Mouse (Mus musculus) C2C12 (cell line): Measurements from ENCODE around the gene Klf12. TPM values are rescaled to one million over a fixed set of nuclear protein-coding genes. Genes with fewer than 3 reads are reported as not detected.

Source experiments
- H3K27me3 ChIP-seq: one replicate; pipeline ENCODE4 v1.6.1; 2011; ENCODE audit not compliant: control insufficient read depth, insufficient read depth, insufficient read length
- H3K36me3 ChIP-seq: one replicate; pipeline ENCODE4 v1.6.1; 2011; ENCODE audit not compliant: control insufficient read depth, insufficient read depth
- H3K4me3 ChIP-seq: one replicate; pipeline ENCODE4 v1.5.1; 2011; ENCODE audit warnings: mild to moderate bottlenecking, control low read depth; ENCODE audit not compliant: poor library complexity, insufficient read depth, severe bottlenecking
- H3K79me2 ChIP-seq: one replicate; pipeline ENCODE4 v1.6.1; 2011; ENCODE audit not compliant: control insufficient read depth, insufficient read depth
- H3K79me3 ChIP-seq: one replicate; pipeline ENCODE4 v1.6.1; 2011; ENCODE audit warnings: low read depth, control low read depth
- H3ac ChIP-seq: one replicate; pipeline ENCODE3; 2011; ENCODE audit warnings: low read depth; ENCODE audit not compliant: control insufficient read depth, insufficient read length
- CEBPB ChIP-seq: IDR thresholded peaks from one replicate; pipeline ENCODE4 v1.6.1; 2011; ENCODE audit warnings: low read depth, mild to moderate bottlenecking, control low read depth, moderate library complexity
- CTCF ChIP-seq: IDR thresholded peaks from one replicate; pipeline ENCODE4 v1.5.1; 2011; ENCODE audit not compliant: control insufficient read depth, insufficient read depth, insufficient read length
- FOSL1 ChIP-seq: IDR thresholded peaks from one replicate; pipeline ENCODE4 v1.8.0; 2011; ENCODE audit warnings: mild to moderate bottlenecking, low read length; ENCODE audit not compliant: poor library complexity, insufficient read depth, severe bottlenecking
- MAX ChIP-seq: IDR thresholded peaks from one replicate; pipeline ENCODE4 v1.6.1; 2011; ENCODE audit warnings: mild to moderate bottlenecking, control low read depth
- MYOD1 ChIP-seq: IDR thresholded peaks from one replicate; pipeline ENCODE4 v1.6.1; 2011; ENCODE audit warnings: low read depth; ENCODE audit not compliant: control insufficient read depth, insufficient read length
- MYOG ChIP-seq: IDR thresholded peaks from one replicate; pipeline ENCODE4 v1.6.1; 2011; ENCODE audit not compliant: control insufficient read depth, insufficient read length; ENCODE audit errors: extremely low read depth
- USF1 ChIP-seq: IDR thresholded peaks from one replicate; pipeline ENCODE4 v1.6.1; 2011; ENCODE audit warnings: low read depth, mild to moderate bottlenecking, control low read depth, moderate library complexity
- polyA plus RNA-seq: library from polyadenylated mRNA; unstranded; fragments of >200 nt; fragmentation: generic; extraction: Trizol; gene quantifications from one replicate; pipeline ENCODE4 v1.2.1, GENCODE M21; 2012; ENCODE audit warnings: missing spikeins

The Klf12 gene
- polyA plus RNA-seq, 1 experiment, result 1.2 TPM

- H3K79me3 ChIP-seq, result no peaks in the 10 kb centered on the region
- no peaks in the 10 kb centered on the region for H3K36me3 ChIP-seq
- TF ChIP-seq FOSL1 (no peak), USF1 (no peak), CEBPB (no peak), MYOD1 (no peak), CTCF (no peak), MAX (no peak), MYOG (no peak)
- H3ac ChIP-seq, result peak overlapping the region; percentile 56
- H3K79me2 ChIP-seq, result no peaks in the 10 kb centered on the region
- H3K4me3 ChIP-seq, result peak overlapping the region; percentile 40
- H3K27me3 ChIP-seq, result no peaks in the 10 kb centered on the region
Measured at GRCm38 (mm10) chr14:100284861-100285655, 579 bp upstream of the Klf12 start.

GRCm38 (mm10) chr14:100283411-100284118 is 914 bp downstream of the Klf12 start:
- H3K79me3 ChIP-seq, result no peaks in the 10 kb centered on the region
- peak overlapping the region; percentile 63 for H3ac ChIP-seq
- no peaks in the 10 kb centered on the region for H3K36me3 ChIP-seq
- no peaks in the 10 kb centered on the region for H3K79me2 ChIP-seq
- no peak for TF ChIP-seq MYOD1
- TF ChIP-seq CEBPB, result no peak
- TF ChIP-seq MYOG, result no peak
- no peak for TF ChIP-seq USF1
- TF ChIP-seq MAX, result no peak
- no peak for TF ChIP-seq CTCF
- peak overlapping the region; percentile 40 for H3K4me3 ChIP-seq
- H3K27me3 ChIP-seq, result no peaks in the 10 kb centered on the region

GRCm38 (mm10) chr14:100282651-100283050 is 1.8 kb downstream of the Klf12 start:
- TF ChIP-seq CEBPB, result no peak
- no peak for TF ChIP-seq CTCF
- TF ChIP-seq MYOG, result no peak
- no peak for TF ChIP-seq MYOD1
- no peak for TF ChIP-seq USF1
- no peak for TF ChIP-seq MAX
- TF ChIP-seq FOSL1, result no peak
- Histone ChIP-seq H3K79me3 (no peaks in the 10 kb centered on the region), H3K4me3 (no peak overlapping the region)

DNA sequence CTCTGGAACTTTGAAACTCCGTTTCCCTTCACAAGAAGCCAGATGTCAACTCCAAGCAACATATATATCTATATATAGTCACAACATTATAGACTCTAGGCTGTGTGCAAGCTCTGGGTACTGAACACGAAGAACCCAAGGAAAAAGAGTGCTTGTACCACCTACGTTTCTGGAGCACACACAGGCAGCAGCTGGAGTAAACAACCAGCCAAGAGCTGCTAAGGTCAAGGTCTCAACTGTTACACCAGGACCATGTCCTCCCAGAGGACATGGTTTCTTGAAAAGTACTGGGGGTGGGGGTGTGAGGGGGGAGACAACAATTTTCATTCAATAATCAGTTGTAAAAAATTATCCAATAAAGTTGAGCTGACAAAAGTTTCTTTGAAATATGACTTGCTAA is 2.7 kb downstream of the Klf12 start:
- no peaks in the 10 kb centered on the region for H3K79me2 ChIP-seq
- no peak overlapping the region for H3K4me3 ChIP-seq
- H3K27me3 ChIP-seq, result no peaks in the 10 kb centered on the region
- TF ChIP-seq FOSL1 (no peak), MYOG (no peak), CEBPB (no peak), CTCF (no peak), USF1 (no peak), MAX (no peak), MYOD1 (no peak)
- H3K79me3 ChIP-seq, result no peaks in the 10 kb centered on the region
- no peaks in the 10 kb centered on the region for H3K36me3 ChIP-seq
- H3ac ChIP-seq, result no peak overlapping the region

More at GRCm38 (mm10) chr14:100282651-100283050, 1.8 kb downstream of the Klf12 start:
- H3K27me3 ChIP-seq, result no peaks in the 10 kb centered on the region
- H3ac ChIP-seq, result no peak overlapping the region
- no peaks in the 10 kb centered on the region for H3K79me2 ChIP-seq
- H3K36me3 ChIP-seq, result no peaks in the 10 kb centered on the region

GRCm38 (mm10) chr14:100274179-100274578 is 10.3 kb downstream of the Klf12 start:
- H3K79me2 ChIP-seq, result no peaks in the 10 kb centered on the region
- H3K79me3 ChIP-seq, result no peaks in the 10 kb centered on the region
- no peak overlapping the region for H3K4me3 ChIP-seq
- TF ChIP-seq CEBPB, result no peak
- TF ChIP-seq MYOG, result no peak
- TF ChIP-seq MYOD1, result no peak
- TF ChIP-seq USF1, result no peak
- no peak overlapping the region for H3ac ChIP-seq
- no peaks in the 10 kb centered on the region for H3K27me3 ChIP-seq
- H3K36me3 ChIP-seq, result no peaks in the 10 kb centered on the region

DNA sequence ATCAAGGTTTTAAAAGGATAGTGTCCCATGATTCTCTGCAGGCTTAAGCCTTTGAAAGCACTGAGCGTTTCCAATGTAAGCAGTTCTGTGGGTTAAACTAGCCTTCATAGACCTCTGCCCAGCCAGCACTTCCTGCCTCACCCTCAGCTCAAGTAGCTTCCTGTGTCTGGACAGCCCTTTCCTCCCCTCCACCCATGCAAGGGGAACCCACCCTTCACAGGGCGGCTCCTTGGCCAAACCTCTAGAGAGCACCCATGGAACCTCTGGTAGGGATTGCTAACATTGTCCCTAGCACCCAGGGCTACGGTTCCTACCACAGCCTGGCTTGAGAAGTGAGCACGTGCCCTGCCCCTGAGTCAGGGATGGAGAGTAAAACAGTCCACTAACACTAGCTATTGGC is 23.9 kb downstream of the Klf12 start:
- H3K79me2 ChIP-seq, result no peaks in the 10 kb centered on the region
- H3K27me3 ChIP-seq, result no peaks in the 10 kb centered on the region
- H3ac ChIP-seq, result no peak overlapping the region
- TF ChIP-seq MAX (no peak), CEBPB (no peak), FOSL1 (no peak)
- H3K79me3 ChIP-seq, result no peaks in the 10 kb centered on the region
- no peaks in the 10 kb centered on the region for H3K36me3 ChIP-seq
- no peak overlapping the region for H3K4me3 ChIP-seq
